Mouse (Mus musculus): ENCODE data around the gene Agrp. TPM values are rescaled to one million over a fixed set of nuclear protein-coding genes. Genes with fewer than 3 reads are reported as not detected.

Agrp gene
- not detected for total RNA-seq (2021)

DNA sequence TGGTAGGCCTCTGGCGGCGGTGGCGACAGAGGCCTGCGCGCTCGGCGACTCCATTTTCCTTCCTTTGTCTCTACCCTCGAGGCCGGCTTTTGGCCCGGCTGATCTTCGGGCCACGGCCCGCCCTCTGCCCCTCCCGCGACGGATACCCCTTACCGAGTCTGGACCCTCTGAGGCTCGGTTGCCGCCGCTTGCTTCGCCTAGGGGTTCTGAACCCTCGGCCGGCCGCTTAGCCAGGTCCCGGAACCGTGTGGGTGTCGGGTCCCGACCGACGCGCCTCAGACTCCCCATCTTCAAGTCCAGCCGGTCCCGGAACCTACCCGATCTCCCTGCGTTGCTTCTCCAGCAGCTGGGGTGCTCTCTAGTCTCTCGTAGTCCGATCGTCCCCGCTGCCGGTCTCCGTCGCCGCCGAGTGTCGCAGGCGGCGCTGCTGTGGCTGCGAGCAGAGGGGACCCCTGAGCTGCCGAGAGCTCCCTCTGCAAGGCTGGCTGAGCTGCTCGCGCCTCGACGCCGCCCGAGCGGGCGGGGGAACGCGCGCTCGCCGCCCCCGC lies at the start of gene Agrp:
Gene Agrp, minus strand, starts transcription at position 431 of the 548 bp plus-strand sequence.
- peak; percentile 64 for DNase-seq

DNA sequence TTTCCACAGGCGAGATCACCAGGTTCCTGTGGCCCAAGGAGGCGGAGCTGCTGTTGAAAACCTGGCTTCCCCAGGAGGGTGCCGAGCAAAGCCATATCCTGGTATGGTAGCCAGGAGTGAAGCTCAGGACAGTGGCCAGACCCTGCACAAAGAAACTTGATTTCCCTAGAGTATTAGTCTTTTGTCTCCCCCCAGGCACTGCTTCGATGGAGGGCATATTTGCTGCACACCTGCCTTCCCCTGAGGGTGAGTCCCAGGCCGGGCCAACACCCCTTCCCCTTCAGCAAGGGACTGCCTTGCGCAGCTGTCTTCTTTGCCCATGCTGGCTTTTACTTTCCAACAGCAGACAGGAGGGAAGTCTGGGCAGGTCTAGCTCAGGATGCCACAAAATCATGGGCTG lies 49.4 kb upstream of the Agrp start:
- DNase-seq: no peak

DNA sequence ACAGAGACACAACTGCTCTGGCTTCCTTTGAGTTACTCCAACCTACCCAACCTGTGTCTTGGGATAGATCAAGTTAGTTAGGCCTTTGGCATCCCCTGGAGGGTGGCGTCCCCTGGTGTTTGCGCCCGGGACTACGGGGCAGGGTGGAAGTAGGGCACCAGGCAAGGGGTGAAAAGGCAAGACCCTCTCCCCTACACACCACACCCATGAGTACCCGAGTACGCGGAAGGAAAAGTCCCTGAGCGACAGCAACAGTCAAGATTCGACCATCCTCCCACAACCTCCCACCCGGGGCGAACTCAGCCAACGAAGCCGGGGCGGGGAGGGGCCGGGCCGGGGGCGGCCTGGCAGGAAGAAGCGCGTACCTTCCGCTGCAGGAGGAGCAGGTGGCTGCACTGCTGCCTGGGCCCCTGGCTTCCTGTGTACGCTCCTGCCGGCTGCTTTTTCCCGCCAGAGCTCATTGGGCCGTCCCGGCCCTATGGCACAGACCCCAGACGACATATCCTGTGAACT lies 48.7 kb upstream of the Agrp start, which contains the start of gene Carmil2:
Gene Carmil2, plus strand, starts transcription at position 479 of the 513 bp plus-strand sequence.
- DNase-seq: peak; percentile 80

DNA sequence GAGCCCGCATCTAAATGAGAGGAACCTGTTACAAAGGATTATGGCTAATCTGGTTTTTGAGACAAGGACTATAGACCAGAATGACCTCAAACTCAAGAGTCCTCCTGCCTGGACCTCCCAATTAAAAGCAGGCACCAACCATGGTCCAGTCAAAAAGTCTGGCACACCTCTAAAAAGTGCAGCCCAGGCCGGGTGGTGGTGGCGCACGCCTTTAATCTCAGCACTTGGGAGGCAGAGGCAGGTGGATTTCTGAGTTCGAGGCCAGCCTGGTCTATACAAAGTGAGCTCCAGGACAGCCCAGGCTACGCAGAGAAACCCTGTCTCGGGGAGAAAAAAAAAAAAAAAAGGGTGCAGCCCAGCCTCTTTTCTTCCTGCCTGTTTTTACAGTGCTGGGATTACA lies 48.1 kb upstream of the Agrp start:
- DNase-seq: no peak

DNA sequence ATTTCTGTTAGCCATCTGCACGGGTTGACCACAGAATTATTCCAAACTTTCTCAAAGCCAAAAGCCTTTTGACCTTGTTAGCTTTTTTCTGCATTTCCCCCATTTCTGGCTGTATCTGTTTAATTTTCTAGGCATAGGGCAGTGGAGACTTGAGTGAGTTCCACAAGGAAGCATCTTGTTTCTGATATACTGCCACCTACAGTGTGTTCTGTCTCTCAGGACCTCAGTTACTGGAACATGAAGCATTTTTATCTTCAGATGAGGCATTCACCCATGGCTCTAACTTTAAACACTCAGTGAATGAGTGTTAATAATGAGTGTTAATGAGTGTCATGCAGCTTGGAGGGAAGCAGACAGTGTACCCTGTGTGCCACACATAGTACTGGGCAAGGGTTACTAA lies 40.7 kb upstream of the Agrp start:
- DNase-seq: no peak

DNA sequence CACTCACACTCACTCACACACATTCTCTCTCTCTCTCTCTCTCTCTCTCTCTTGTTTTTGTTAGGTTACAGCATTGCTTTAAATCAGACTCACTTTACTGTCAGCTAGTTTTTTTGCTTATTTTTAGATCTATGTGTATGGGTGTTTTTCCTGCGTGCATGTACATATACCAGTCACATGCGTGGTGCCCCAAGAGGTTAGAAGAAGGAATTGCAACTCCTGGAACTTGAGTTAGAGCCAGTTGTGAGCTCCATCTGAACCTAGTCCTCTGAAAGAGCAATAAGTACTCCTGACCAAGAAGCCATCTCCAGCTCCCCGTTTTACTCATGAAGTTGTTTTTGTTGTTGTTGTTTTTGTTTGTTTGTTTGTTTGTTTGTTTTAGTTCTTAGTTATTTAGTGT lies 24.0 kb upstream of the Agrp start:
- peak; percentile 41 for DNase-seq

DNA sequence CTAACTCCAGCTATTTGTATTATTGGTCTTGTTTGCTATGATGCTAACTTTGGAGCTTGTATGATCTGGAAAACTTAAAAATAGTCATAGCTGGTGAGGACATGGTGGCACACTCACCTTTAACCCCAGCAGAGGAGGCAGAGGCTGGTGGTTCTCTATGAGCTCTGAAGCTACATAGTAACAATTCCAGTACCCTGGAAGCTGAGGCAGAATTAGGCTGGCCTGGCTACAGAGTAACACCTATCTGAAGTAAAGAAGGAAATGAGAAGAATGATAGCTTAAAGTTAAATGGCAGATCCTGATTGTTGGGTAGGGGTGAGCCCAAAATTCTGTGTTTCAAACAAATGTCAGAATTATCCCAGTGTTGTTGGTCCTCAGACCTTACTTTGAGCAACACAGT lies 20.4 kb upstream of the Agrp start:
- DNase-seq: no peak

DNA sequence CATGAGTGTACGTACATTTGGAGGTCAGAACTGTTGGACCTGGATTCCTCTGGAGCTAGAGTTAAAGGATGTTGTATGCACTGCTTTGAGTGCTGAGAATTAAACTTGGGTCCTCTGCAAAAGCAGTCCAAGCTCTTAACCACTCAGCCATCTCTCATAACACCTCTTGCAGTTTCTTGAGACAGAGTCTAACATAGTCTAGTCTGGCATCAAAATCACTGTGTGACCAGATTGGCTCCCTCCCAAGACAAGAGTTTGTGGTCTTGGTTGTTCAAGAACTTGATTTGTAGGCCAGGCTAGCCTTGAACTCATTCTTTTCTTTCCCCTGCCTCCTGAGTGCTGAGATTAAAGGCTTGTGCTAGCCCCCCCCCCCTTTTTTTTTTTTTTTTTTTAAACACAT lies 11.7 kb upstream of the Agrp start:
- DNase-seq: no peak

DNA sequence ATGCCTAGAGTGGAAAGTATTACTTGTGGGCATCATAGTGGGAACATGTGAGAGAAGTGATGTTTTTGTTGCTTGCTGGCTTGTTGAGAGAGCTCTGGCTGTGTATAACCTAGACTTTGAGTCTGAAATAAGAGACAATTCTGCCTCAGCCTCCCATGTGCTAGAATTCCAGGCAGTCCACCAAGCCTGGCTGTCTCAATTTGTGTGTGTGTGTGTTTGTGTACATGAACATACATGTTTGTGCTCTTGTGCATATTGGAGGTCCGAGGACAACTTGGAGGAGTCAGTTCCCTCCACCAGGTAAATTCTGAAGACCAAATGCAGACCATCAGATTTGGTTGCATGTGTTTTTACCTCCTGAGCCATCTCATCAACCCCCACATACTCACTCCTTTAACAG lies 8.0 kb upstream of the Agrp start:
- DNase-seq: no peak

DNA sequence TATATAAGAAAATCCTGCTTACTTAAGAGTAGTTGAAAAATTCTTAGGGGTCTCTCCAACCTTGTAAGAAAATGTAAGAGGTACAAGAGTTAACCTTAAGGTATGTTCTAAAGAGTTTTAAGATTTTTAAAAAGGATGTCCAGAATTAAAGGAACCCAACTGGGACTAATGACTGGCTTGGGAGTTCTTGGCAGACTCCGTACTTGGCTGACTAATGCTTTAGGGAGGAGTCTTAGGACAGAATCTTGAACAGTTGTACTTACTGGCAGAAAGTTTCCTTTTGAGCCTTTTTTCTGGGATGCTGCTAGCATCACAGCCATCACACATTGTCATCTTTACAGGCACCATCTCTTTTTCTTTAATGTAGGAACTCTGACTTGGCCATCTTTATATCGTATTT lies 3.3 kb upstream of the Agrp start:
- DNase-seq: peak; percentile 32

DNA sequence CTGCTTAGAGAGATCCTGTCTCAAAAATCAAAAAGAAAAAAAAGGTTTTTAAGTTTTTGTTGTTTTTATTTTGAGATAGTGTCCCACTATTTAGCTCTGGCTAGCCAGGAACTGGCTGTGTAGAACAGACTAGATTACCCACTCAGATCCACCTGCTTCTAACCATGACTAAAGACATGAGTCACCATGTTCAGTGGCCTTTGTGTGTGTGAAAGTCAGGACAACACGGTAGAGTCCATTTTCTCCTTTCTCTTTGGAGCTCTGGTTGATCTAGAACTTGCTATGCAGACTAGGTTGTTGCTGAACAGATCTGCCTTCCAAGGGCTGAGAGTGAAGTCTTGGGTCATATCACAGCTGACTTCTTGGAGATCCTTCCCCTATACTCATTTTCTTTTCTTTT lies 2.6 kb upstream of the Agrp start:
- no peak for DNase-seq

DNA sequence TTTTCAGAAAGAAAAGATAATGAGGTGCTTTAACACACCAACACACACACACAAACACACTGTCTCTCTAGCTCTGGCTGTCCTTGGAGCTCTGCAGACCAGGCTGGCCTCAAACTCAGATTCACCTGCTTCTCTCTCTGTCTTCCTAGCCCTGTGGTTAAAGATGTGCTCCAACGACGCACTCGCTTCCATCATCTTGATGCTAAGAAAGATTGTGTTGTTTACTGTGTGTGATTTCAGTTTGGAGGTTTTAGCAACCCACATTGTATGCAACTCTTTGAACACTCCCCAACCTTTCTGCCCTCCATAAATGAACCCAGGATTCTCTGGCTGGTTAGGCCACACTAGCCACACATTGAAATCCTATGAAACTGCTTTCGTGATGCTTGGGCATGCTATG lies 1.3 kb upstream of the Agrp start:
- no peak for DNase-seq

DNA sequence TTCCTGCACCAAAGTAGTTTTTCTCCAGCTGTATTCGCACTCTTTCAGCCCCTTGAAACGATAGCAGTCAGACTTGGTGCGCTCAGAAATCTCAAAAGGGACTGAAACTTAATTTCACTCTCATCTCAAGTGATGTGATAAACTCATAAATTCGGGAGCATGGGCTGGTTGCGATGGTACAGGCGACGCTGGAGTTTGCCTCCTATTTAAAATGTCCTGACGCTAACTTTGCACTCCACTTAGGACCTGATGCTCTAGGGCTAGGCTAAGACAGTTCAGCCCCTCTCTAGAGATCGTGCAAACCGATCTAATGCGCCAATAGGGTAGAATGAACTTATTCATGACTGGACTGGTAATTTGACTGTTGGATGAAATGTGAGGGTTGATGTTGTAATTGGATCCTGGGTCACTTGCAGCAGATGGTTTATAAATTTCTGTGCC lies 428 bp upstream of the Agrp start:
- no peak for DNase-seq

DNA sequence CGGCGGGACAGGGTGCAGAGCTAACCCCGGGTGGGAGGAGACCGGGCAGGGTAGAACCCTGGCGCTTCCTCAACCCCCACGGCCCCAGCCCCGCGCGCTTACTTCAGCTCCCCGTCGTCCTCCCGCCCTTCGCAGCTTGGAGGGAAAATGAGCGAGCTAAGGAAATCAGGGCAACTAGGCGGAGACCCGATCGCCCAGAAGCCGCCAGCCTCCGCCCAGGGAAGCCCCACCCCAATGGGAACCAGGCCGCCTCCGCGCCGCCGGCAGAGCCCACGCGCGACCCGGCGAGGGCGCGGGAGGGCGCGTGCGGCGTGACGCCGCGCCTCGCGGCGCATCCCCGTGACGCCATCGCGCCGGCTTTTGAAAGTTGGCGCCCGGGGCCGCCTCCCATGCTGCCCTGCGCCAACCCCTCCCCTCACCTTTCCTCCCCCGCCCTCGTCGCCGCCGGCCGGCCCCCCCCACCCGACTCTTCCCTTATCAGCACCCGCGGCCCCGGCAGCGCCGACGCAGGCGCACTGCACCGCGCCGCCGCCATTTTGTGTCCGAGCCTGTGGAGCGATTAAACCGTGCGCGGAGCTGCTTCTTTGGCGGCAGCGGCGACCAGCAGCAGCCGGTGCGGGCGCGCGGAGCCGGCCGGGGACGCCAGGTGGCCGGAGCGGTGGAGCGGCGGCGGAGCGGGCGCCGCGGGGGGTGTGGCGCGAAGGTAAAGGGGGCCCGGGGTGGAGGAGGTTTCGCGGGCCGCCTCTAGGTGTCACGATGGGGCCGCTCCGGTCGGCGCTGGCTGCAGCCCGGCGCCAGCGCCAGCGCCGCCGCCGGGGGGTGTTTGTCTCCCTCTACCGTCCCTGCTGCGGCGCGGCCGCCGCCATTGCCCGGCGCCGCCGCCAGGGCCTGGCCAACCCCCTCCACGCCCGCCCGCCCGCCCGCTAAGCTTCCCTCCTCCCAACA lies 903 bp downstream of the Agrp start, which contains the start of gene Ctcf:
Gene Ctcf, plus strand, starts transcription at position 551 of the 945 bp plus-strand sequence.
- DNase-seq: peak; percentile 93

DNA sequence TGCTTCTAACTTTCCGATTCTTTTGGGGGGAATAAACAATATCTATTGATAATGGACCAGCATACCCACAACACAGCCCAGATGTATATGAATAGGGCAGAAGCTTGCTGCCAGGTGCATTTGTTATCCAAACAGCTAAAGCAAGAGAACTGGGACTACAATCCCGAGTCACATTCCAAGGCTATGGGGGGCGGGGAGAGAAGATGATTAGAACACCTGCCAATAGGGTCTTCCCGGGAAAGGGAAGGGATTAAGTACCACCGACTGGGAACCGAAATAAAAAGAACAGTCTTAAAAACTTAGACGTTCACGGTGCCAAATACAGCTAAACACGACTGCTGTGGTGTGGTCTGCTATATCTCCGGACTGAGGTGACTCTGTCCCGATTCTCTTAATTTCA lies 1.7 kb downstream of the Agrp start:
- DNase-seq: peak; percentile 16

DNA sequence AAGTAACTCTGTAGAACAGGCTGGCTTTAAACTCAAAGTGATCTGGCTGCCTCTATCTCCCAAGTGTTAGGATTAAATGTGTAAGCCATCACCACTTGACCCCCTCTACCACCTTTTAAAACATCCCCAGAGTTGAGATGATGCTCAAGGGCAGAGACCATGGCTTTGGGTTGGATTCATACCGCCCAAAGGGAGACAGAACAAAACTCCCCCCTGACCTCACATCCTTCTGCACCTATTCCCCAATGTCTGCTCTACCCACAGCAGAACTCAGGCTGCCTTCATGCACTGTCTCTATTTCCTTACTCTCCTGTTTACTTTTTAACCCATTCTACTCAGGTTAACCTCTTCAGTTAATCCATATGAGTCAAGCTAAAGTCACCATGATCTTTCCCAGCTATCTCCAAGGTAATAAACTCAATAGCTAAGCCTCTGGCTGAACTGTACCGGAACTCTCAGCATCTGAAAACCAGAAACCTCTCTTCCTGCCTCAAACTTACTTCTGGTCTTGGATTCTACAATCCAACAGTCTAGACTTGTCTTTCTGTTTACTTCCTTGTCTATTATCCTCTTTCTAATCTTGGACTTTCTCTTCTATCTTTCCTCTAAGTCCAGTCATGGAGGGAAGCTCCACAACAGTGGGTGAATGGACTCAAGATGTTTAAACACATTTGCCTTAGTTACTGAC lies 2.3 kb downstream of the Agrp start:
- DNase-seq: no peak

DNA sequence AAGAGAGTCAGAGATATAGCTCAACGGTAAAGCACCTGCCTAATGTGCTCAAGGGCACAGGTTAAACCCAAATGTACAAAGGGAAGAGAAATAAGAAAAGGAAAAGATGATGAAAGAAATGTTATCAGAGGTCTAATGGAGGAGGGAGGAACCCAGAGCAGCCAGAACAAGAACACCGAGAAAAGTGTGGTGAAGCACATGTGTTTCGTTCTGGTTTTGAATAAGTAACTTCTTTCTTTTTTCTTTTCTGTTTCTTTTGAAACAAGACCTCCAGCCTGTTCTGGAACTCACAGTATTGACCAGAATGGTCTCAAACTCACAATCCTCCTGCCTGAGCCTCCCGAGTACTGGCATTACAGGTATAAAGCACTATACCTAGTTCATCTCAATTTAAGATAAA lies 7.9 kb downstream of the Agrp start:
- DNase-seq: no peak

DNA sequence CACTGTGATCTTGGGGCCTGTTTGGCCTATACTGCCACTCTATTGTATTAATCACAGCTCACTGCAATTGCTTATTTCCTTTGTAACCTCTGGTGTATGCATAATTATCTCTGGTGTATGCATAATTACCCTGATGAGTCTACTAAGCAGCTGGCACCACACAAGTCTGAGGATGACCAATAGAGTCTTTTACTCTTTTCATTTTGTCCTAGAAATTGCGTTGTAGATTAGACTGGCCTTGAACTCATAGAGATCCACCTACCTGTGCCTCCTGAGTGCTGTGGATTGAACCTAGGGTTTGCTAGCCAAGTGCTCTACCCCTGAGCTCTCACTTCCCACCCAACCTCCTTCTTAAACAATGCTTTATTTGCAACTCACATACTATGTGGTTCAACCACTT lies 11.1 kb downstream of the Agrp start:
- no peak for DNase-seq

DNA sequence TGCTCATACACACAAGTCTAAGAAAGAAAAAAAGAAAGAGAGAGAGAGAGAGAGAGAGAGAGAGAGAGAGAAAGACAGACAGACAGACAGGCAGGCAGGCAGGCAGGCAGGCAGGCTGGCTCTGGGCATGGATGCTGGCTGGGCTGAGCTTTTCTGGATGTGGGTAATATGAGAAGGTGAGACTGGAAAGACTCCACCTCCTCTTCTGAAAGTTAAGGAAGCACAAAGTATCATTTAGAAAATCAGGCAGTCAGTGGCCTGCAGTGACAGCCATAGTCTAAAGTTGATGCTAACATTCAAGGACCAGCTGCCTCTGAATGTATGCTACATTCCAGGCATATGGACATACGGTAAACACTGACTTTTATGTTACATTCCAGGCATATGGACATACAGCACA lies 12.4 kb downstream of the Agrp start:
- DNase-seq: no peak

DNA sequence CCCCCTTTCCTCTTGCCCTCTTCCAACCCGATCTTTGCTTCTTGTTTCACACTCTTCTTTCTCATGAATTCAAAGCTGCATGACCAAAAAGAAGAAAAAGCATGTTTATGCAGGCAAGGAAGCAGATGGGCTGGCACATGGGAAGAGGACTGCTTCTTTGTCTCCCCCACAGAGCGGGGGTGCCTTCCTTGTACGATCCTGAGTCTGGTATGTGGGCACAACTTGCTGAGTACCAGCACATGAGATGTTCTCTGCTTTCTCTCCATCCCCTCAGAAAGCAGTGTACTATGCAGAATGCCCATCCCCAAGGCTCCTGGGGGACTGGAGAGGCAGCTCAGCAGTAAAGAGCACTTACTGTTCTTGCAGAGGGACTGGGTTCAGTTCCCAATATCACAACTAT lies 12.8 kb downstream of the Agrp start:
- DNase-seq: no peak

DNA sequence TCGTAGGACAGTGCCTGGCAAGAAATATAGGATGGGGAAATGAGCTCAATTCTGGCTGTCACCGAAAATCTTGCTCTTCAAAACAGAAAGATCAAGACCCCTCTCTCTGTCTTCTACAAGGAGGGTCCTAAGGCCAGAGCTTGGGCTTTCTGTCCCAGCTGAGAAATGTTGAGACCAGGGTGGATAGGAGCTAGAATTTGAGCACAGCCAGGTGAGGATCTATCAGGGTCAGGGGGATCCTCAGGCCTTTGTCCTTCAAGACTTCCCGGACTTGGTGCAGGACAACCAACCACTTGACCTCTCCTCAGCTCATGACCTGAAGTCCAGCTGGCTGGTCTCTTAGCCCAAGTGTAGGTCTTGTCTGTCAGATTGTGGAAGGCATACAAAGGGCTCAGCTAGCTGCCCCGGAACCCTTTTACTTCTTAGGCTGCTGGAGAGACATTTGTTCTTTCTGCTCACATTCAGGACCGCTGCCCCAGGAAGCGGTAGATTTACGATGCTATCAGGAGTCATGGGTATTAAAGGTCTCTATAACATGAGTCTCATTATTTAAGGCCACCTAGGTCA lies 13.4 kb downstream of the Agrp start:
- no peak for DNase-seq

DNA sequence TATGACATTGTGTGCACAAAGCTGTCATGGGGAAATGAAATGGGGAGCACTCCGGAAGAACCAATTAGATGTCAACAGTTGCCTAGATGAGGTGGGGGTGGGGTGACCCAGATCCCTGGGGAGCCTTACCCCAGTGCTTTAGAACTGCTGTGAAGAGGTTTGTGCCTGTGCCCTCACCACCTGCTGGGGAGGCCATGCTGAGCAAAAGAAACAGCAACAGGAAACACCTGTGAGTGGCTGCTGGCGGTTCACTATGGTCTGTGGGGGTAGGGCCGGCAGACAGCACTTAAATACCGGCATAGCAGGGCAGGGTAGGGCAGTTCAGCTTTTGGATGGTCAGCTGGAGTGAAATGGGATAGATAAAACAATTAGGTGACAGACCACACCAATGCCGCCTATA lies 14.1 kb downstream of the Agrp start:
- DNase-seq: no peak

DNA sequence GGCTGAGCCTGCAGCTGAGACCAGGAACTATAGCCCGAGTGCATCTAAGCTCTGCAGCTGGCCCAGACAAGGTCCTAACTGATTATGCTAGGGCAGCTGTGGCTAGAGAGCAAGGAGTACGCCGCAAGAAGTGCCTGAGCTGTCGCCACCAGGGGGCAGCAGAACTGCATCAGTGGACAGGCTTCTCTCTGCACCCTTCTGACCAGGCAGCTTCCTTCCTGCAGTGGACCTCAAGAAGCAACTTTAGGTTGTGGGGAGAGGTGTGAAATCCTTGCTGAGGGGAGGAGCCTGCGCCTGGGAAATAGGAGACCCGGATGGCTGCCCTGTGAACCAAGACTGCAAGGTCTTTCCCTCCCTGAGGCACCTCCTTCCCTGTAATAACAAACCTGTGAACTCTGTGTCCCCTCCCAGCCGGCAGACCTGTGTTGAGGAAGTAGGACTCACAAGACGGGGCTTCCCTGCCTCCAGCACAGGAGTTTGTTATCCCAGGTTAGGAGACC lies 14.7 kb downstream of the Agrp start:
- DNase-seq: peak; percentile 97

Measured in heart, postnatal 4 days (tissue).